18 mouse cellular contexts compared by ENCODE assay signal in the genomic region with DNA sequence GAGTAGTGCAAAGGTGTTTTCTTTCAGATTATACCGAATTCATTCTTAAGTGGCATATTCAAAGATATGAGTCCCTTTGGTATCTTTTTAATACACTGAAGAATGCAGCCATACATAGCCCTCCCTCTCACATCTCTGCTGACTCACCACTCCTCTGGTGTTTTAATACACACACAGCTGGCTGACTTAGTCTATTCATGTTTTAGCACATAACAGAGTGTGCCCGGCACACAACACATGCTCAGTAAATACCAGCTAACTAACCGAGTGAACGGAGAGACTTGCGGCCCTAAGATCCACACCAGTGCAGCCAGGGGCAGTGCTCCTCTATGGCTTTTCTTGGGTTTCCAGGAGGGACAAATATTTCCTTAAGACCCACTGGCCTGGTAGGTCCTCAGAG. TPM values are rescaled to one million over a fixed set of nuclear protein-coding genes. Genes with fewer than 3 reads are reported as not detected.
DNase-seq lines count a peak whose midpoint lies in the region; ATAC-seq and TF ChIP-seq lines count a peak whose summit lies in the region.
"Had no signal": no experiment of that assay in that cellular context is flagged by ENCODE, and none has a peak within 500 bp of the region (broad histone marks: within the 10 kb centered on the region; RNA-seq: fewer than 3 reads in every experiment).

No protein-coding gene starts in this region.

- DNase-seq in left cerebral cortex, postnatal 14 days (ENCODE audit: low spot score in 2 of 2) = peak; percentile 35 to 63
- no peak for DNase-seq in left cerebral cortex, adult 11 months (ENCODE audit: low spot score)
- DNase-seq: adrenal gland, adult 2 months; cerebellum, postnatal 10 days; heart, adult 18-20 months; kidney, postnatal 10 days; lung, adult 18-20 months; thymus, postnatal 36 days had no signal

- H3K9me3 ChIP-seq in heart, embryonic 14.5 days (ENCODE audit: control insufficient read depth, low read length) = no peaks in the 10 kb centered on the region
- no peaks in the 10 kb centered on the region for H3K9me3 ChIP-seq in heart, embryonic 11.5 days (replicated peaks; ENCODE audit: control insufficient read depth, low read length)
- H3K9me3 ChIP-seq: embryonic facial prominence, embryonic 10.5 days had no signal

- peaks cover 4 to 11% of the 10 kb centered on the region in 2 experiments; a peak in 3 of 4 replicates for H3K4me1 ChIP-seq in heart, embryonic 14.5 days (ENCODE audit: control insufficient read depth in 2 of 2, insufficient read depth in 2 of 2, low read length in 2 of 2)
- H3K4me1 ChIP-seq in heart, embryonic 11.5 days (ENCODE audit: control insufficient read depth, insufficient read depth, low read length) = 0 out of 2 replicates have a peak, but pooled peaks cover 5% of the 10 kb centered on the region
- peaks cover 21% of the 10 kb centered on the region for H3K4me1 ChIP-seq in bone marrow macrophage, adult 2 months (ENCODE audit: control insufficient read depth, insufficient read depth, low read length)
- H3K4me1 ChIP-seq: embryonic facial prominence, embryonic 10.5 days; forebrain, embryonic 10.5 days had no signal

- intact Hi-C loops in left cerebral cortex, postnatal 14 days (cut with DNase I) = no loop called here

- H3K27me3 ChIP-seq in heart, embryonic 14.5 days (ENCODE audit: control insufficient read depth, insufficient read depth, low read length) = no peaks in the 10 kb centered on the region
- no peaks in the 10 kb centered on the region for H3K27me3 ChIP-seq in heart, embryonic 11.5 days (ENCODE audit: control insufficient read depth, insufficient read depth, low read length)

- TF ChIP-seq CTCF in bone marrow macrophage, adult 2 months (IDR thresholded peaks at IDR 0.05; ENCODE audit: low read depth, low read length) = no peak

- no peak overlapping the region for H3K4me3 ChIP-seq in heart, embryonic 14.5 days (ENCODE audit: control insufficient read depth in 1 of 2, insufficient read depth in 1 of 2, low read depth in 1 of 2, low read length in 2 of 2)
- H3K4me3 ChIP-seq in heart, embryonic 11.5 days (ENCODE audit: low read depth, low read length) = no peak overlapping the region
- no peak overlapping the region for H3K4me3 ChIP-seq in bone marrow macrophage, adult 2 months (ENCODE audit: insufficient read depth, low read length)
- H3K4me3 ChIP-seq: embryonic facial prominence, embryonic 10.5 days; forebrain, embryonic 10.5 days had no signal

- ATAC-seq in heart, embryonic 14.5 days (ENCODE audit: insufficient number of reproducible peaks, insufficient read depth, low FRiP score, low read depth) = no peak
- ATAC-seq in heart, embryonic 11.5 days (replicated peaks; ENCODE audit: insufficient number of reproducible peaks, low FRiP score, low TSS enrichment) = no peak
- ATAC-seq in megakaryocyte progenitor cell, adult 5-6 weeks (replicated peaks; ENCODE audit: poor library complexity) = peak; percentile 26; the same call in 1 of the 2 replicates
- ATAC-seq in monocyte, adult 5-6 weeks (replicated peaks; ENCODE audit: insufficient number of reproducible peaks, low FRiP score, low TSS enrichment, poor library complexity, severe bottlenecking) = no peak

- peak overlapping the region; percentile 9; the same call in 1 of the 2 replicates for H3K4me2 ChIP-seq in heart, embryonic 14.5 days (ENCODE audit: low read length)
- no peak overlapping the region for H3K4me2 ChIP-seq in heart, embryonic 11.5 days

- 60% methylated on average over 5 of the region's 5 CpGs for WGBS in heart, embryonic 14.5 days
- 78% methylated on average over 5 of the region's 5 CpGs for WGBS in heart, embryonic 11.5 days (ENCODE audit: insufficient replicate concordance)

- H3K27ac ChIP-seq in heart, embryonic 14.5 days (replicated peaks in 1 of 2; ENCODE audit: control insufficient read depth in 1 of 2, insufficient read depth in 1 of 2, low read depth in 2 of 2, low read length in 2 of 2) = peak overlapping the region; percentile 13 to 42; a peak in 3 of 4 replicates
- H3K27ac ChIP-seq in heart, embryonic 11.5 days (ENCODE audit: low read depth, low read length) = no peak overlapping the region
- H3K27ac ChIP-seq in bone marrow macrophage, adult 2 months (ENCODE audit: insufficient read depth, low read depth, low read length) = peak overlapping the region; percentile 11; the same call in 1 of the 2 replicates
- H3K27ac ChIP-seq: embryonic facial prominence, embryonic 10.5 days; forebrain, embryonic 10.5 days; macrophage had no signal

- no peak for TF ChIP-seq POLR2A in bone marrow macrophage, adult 2 months (IDR thresholded peaks at IDR 0.05; ENCODE audit: borderline replicate concordance, low read depth, low read length)

- no peaks in the 10 kb centered on the region; the same call in 1 of the 2 replicates for H3K36me3 ChIP-seq in heart, embryonic 14.5 days (ENCODE audit: control insufficient read depth, insufficient read depth, low read length)
- H3K36me3 ChIP-seq in heart, embryonic 11.5 days (ENCODE audit: control insufficient read depth, insufficient read depth, low read length) = no peaks in the 10 kb centered on the region

- peak overlapping the region; percentile 3; the same call in 1 of the 2 replicates for H3K9ac ChIP-seq in heart, embryonic 14.5 days (ENCODE audit: low read length)
- no peak overlapping the region for H3K9ac ChIP-seq in heart, embryonic 11.5 days (ENCODE audit: low read depth, low read length)

RNA-seq across cellular contexts. Expression of a gene that starts 20.3 kb away (rescaled TPM):
- 8.7 and 9.4 TPM in 2 replicates for polyA plus RNA-seq in heart, embryonic 14.5 days (2014; fragmentation: Nextera tagmentation; extraction: Ambion mirVana)
- 4.2 and 5.2 TPM in 2 replicates for polyA plus RNA-seq in heart, embryonic 11.5 days (2014; fragmentation: Nextera tagmentation; extraction: Ambion mirVana)
- total RNA-seq in left cerebral cortex, postnatal 14 days (2021) = 1 to 10 TPM; 8.6 to 9.0 TPM
- polyA plus RNA-seq in bone marrow macrophage, adult 2 months (2012; ENCODE audit: insufficient read depth, insufficient read length, missing spikeins) = 1.8 and 2.1 TPM in 2 replicates
- 5.3 and 6.9 TPM in 2 replicates for total RNA-seq in megakaryocyte progenitor cell, adult 5-6 weeks (2015)
- total RNA-seq in megakaryocyte progenitor cell, adult 5-6 weeks (2017) = 3.5 and 3.8 TPM in 2 replicates
- 0.21 to 0.95 TPM (median 0.87 TPM) in 3 replicates for total RNA-seq in monocyte, adult 5-6 weeks (2017)

RNA-seq across cellular contexts. Expression of a gene that starts 35.3 kb away (rescaled TPM):
- 23.6 and 28.2 TPM in 2 replicates for polyA plus RNA-seq in heart, embryonic 14.5 days (2014; fragmentation: Nextera tagmentation; extraction: Ambion mirVana)
- 26.1 and 30.3 TPM in 2 replicates for polyA plus RNA-seq in heart, embryonic 11.5 days (2014; fragmentation: Nextera tagmentation; extraction: Ambion mirVana)
- total RNA-seq in left cerebral cortex, postnatal 14 days (2021) = 10 to 100 TPM; 20.4 to 22.1 TPM
- 31.0 and 33.2 TPM in 2 replicates for polyA plus RNA-seq in bone marrow macrophage, adult 2 months (2012; ENCODE audit: insufficient read depth, insufficient read length, missing spikeins)
- 51.9 and 52.8 TPM in 2 replicates for total RNA-seq in megakaryocyte progenitor cell, adult 5-6 weeks (2015)
- 50.8 and 59.1 TPM in 2 replicates for total RNA-seq in megakaryocyte progenitor cell, adult 5-6 weeks (2017)
- 35.7 to 50.1 TPM (median 38.8 TPM) in 3 replicates for total RNA-seq in monocyte, adult 5-6 weeks (2017)

RNA-seq across cellular contexts. Expression of a gene that starts 35.5 kb away (rescaled TPM):
- 0.19 and 0.23 TPM in 2 replicates for polyA plus RNA-seq in heart, embryonic 14.5 days (2014; fragmentation: Nextera tagmentation; extraction: Ambion mirVana)
- polyA plus RNA-seq in heart, embryonic 11.5 days (2014; fragmentation: Nextera tagmentation; extraction: Ambion mirVana) = 0.06 and 0.20 TPM in 2 replicates
- total RNA-seq in left cerebral cortex, postnatal 14 days (2021) = under 1 TPM; 0.33 to 0.36 TPM
- not detected in 2 replicates for polyA plus RNA-seq in bone marrow macrophage, adult 2 months (2012; ENCODE audit: insufficient read depth, insufficient read length, missing spikeins)
- 0.12 and 0.44 TPM in 2 replicates for total RNA-seq in megakaryocyte progenitor cell, adult 5-6 weeks (2015)
- not detected in 2 replicates for total RNA-seq in megakaryocyte progenitor cell, adult 5-6 weeks (2017)
- not detected in 3 replicates for total RNA-seq in monocyte, adult 5-6 weeks (2017)
- total RNA-seq: heart, adult 18-20 months; neutrophil, adult 5-6 weeks had no signal
- polyA plus RNA-seq: macrophage; small intestine, adult 2 months had no signal

RNA-seq across cellular contexts. Expression of a gene that starts 56.0 kb away (rescaled TPM):
- polyA plus RNA-seq in heart, embryonic 14.5 days (2014; fragmentation: Nextera tagmentation; extraction: Ambion mirVana) = 165 and 168 TPM in 2 replicates
- 133 and 136 TPM in 2 replicates for polyA plus RNA-seq in heart, embryonic 11.5 days (2014; fragmentation: Nextera tagmentation; extraction: Ambion mirVana)
- 10 to 100 TPM; 68.6 to 69.7 TPM for total RNA-seq in left cerebral cortex, postnatal 14 days (2021)
- polyA plus RNA-seq in bone marrow macrophage, adult 2 months (2012; ENCODE audit: insufficient read depth, insufficient read length, missing spikeins) = 63.2 and 66.2 TPM in 2 replicates
- total RNA-seq in megakaryocyte progenitor cell, adult 5-6 weeks (2015) = 92.4 and 109 TPM in 2 replicates
- 96.1 and 115 TPM in 2 replicates for total RNA-seq in megakaryocyte progenitor cell, adult 5-6 weeks (2017)
- 72.0 to 160 TPM (median 85.6 TPM) in 3 replicates for total RNA-seq in monocyte, adult 5-6 weeks (2017)
